Mouse (Mus musculus): Measurements from ENCODE around the gene Kcnc3. TPM values are rescaled to one million over a fixed set of nuclear protein-coding genes. Genes with fewer than 3 reads are reported as not detected.

The Kcnc3 gene
- polyA plus RNA-seq, 1 experiment from 2014 or later = 0.43 TPM

DNA sequence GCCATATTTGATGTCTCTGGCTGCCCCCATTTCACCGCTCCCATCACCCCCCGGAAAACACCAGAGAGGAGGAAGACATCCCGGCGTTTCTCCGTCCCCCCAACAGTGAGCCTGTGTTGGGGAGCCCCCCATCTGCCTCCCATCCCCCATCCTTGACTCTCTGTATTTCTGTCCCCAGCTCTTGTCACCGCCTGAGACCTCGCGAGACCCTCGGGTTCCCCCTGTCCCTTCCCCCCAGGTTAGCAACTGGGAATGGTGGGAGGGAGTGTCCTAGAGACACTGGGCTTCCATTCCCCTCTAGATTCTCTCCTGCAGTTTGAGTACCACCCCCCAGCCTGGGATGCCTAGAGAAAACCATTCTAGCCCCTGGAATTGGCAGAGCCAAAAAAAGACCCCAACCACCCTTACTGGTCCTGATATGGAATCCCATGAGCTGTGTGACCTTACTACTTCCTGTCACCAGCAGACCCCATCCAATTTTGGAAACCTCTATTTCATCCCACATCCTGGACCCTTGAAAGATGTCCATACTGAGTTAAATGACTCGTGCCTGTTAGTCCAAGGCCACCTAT lies 10.3 kb downstream of the Kcnc3 start:
- WGBS = 74% methylated on average over 10 of the region's 10 CpGs
- Histone ChIP-seq H3K27ac (no peak overlapping the region), H3K27me3 (peaks cover 59% of the 10 kb centered on the region), H3K4me3 (no peak overlapping the region), H3K4me1 (peaks cover 13% of the 10 kb centered on the region; the same call in 1 of the 2 replicates), H3K9me3 (no peaks in the 10 kb centered on the region), H3K9ac (no peak overlapping the region), H3K4me2 (replicated peaks) (no peak overlapping the region), H3K36me3 (no peaks in the 10 kb centered on the region)
- ATAC-seq (ENCODE audit: low FRiP score, low read depth) = no peak

DNA sequence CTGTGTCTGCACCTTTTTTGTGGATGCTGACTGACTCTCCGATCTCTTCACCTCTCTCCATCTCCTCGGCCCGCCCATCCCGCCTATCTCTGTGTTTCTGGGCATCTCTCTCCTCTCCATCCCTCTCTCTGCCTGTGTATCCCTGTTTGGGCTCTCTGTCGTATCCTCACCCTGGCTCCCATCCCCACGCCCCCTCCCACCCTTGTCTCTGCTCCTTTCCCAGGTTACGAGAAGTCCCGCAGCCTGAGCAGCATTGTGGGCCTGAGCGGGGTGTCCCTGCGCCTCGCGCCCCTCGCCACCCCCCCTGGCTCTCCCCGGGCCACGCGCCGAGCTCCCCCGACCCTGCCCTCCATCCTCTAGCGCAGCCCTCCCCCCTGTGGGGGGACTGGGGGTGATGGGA lies 11.2 kb downstream of the Kcnc3 start:
- peaks cover 13% of the 10 kb centered on the region; the same call in 1 of the 2 replicates for H3K4me1 ChIP-seq
- H3K27me3 ChIP-seq = peaks cover 68% of the 10 kb centered on the region
- no peak for ATAC-seq (ENCODE audit: low FRiP score, low read depth)
- no peaks in the 10 kb centered on the region for H3K9me3 ChIP-seq
- no peak overlapping the region for H3K4me2 ChIP-seq (replicated peaks)
- no peak overlapping the region for H3K4me3 ChIP-seq
- WGBS = 12% methylated on average over 19 of the region's 19 CpGs
- no peak overlapping the region for H3K27ac ChIP-seq
- no peaks in the 10 kb centered on the region for H3K36me3 ChIP-seq
- H3K9ac ChIP-seq = 0 out of 2 replicates have a peak overlapping the region, but pooled peaks have one; percentile 43

DNA sequence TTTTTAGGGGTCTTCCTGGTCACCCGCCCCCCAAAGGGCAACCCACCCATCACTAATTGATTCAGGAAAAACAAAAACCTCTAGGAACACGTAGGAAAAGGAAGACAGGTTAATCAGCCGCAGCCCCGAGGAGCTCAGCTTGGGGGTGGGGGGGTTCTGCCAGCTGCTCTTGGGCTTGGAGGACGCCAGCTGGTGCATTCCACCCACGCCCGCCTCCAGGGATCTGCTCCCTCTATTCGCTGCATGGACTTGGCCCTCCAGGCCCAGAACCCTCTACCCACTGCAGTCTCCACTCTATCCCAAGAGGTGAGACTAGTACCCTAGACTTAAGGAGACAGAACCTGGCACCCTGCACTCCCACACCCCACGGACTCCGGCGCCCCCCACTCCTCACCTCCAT lies 12.0 kb downstream of the Kcnc3 start:
- ATAC-seq (ENCODE audit: low FRiP score, low read depth) = no peak
- H3K27me3 ChIP-seq = peaks cover 76% of the 10 kb centered on the region
- H3K4me1 ChIP-seq = peaks cover 13% of the 10 kb centered on the region; the same call in 1 of the 2 replicates
- H3K4me3 ChIP-seq = no peak overlapping the region
- WGBS = 10% methylated on average over 11 of the region's 11 CpGs
- H3K27ac ChIP-seq = no peak overlapping the region
- H3K4me2 ChIP-seq (replicated peaks) = no peak overlapping the region
- no peaks in the 10 kb centered on the region for H3K36me3 ChIP-seq
- H3K9me3 ChIP-seq = no peaks in the 10 kb centered on the region
- H3K9ac ChIP-seq = no peak overlapping the region

DNA sequence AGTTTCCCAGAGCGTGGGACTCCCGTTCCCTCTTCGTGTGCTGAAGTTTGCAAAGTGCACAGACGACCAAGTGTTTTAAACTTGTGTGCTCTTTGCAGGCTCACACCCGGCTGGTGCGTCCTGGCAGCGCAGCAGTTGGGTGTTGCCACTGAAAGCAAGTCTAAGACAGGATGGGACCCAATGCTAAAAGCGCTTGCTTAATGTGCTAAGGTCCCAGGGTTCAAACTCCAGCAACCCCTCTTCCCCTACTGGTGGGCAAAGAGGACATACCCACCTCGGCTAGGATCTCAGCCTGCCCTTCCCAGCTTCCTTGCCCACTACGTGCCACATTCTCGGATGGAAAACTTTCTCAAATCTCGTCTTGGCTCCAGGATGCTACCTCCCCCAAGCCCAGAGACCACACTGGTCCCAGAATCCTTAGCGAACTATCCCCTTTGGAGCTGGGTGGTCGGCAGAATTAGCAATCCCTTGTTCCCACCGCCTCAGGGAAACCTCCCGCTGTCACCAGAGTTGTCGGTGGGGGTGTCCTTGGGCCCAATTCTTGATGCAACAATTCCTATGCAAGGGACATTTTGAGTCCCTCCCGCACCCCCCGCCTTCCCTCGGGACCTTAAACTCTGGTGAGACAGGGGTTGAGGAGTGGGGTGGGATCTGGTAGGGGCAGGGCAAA lies 12.9 kb downstream of the Kcnc3 start:
- H3K27me3 ChIP-seq = peaks cover 84% of the 10 kb centered on the region
- no peak overlapping the region for H3K27ac ChIP-seq
- H3K9ac ChIP-seq = no peak overlapping the region

DNA sequence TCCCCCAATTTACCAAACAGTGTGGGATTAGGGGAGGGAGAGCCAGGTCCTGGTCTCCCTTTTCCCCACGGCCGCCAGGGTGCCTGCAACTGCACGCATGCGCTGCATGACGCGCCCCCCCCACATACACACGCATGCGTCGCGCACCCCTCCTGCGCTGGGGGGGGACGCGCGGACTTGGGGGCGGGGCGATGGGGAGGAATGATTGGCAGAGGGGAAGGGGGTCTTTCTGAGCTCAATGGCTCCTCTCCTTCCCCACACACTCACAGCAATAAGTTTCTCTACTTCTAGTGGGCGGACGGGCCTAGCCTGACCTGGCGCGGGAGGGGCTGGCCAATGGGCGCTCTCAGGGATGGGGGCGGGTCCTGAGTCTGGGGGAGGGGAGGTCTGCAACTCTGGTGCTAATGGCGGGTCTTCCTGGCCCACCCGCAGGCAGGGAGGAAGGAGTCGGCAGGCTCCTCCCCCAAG lies 13.7 kb downstream of the Kcnc3 start:
- no peak overlapping the region for H3K27ac ChIP-seq
- H3K4me3 ChIP-seq = peak overlapping the region; percentile 37
- under 1% methylated on average over 24 of the region's 25 CpGs for WGBS
- peaks cover 13% of the 10 kb centered on the region; the same call in 1 of the 2 replicates for H3K4me1 ChIP-seq
- H3K36me3 ChIP-seq = no peaks in the 10 kb centered on the region
- H3K9me3 ChIP-seq = no peaks in the 10 kb centered on the region
- peak overlapping the region; percentile 62 for H3K4me2 ChIP-seq (replicated peaks)
- no peak overlapping the region for H3K9ac ChIP-seq
- peak; percentile 74 for ATAC-seq (ENCODE audit: low FRiP score, low read depth)
- peaks cover 93% of the 10 kb centered on the region for H3K27me3 ChIP-seq

More for the DNA sequence above, 12.9 kb downstream of the Kcnc3 start:
- H3K36me3 ChIP-seq = no peaks in the 10 kb centered on the region
- H3K4me2 ChIP-seq (replicated peaks) = peak overlapping the region; percentile 62
- no peak for ATAC-seq (ENCODE audit: low FRiP score, low read depth)
- H3K4me1 ChIP-seq = peaks cover 13% of the 10 kb centered on the region; the same call in 1 of the 2 replicates
- peak overlapping the region; percentile 37 for H3K4me3 ChIP-seq
- no peaks in the 10 kb centered on the region for H3K9me3 ChIP-seq
- WGBS = 3% methylated on average over 20 of the region's 20 CpGs

DNA sequence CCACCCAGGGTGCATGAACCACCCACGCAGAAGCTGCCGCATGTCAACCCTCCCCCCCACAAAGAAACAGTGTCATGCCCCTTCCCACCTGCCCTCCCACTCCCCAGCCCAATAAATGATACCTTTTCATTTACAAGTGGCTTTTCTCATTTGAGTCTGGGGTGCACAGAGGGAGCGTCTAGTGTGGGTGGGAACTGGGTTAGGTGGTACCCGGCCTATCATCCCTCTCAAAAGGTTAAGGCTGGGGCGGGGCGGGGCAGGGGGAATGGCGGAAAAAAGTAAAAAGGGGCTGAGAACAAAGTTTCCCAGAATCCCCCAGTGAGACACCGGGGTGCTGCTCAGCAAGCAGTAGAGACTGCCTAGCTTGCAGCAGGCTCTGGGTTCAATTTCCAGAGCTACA lies 14.2 kb downstream of the Kcnc3 start:
- Histone ChIP-seq H3K4me2 (replicated peaks) (peak overlapping the region; percentile 62), H3K4me1 (peaks cover 13% of the 10 kb centered on the region; the same call in 1 of the 2 replicates), H3K36me3 (no peaks in the 10 kb centered on the region), H3K9me3 (no peaks in the 10 kb centered on the region), H3K27ac (no peak overlapping the region), H3K9ac (no peak overlapping the region), H3K4me3 (peak overlapping the region; percentile 37), H3K27me3 (peaks cover 95% of the 10 kb centered on the region)
- WGBS = 2% methylated on average over 8 of the region's 8 CpGs
- ATAC-seq (ENCODE audit: low FRiP score, low read depth) = 0 out of 2 replicates have a peak, but pooled peaks have one; percentile 9

DNA sequence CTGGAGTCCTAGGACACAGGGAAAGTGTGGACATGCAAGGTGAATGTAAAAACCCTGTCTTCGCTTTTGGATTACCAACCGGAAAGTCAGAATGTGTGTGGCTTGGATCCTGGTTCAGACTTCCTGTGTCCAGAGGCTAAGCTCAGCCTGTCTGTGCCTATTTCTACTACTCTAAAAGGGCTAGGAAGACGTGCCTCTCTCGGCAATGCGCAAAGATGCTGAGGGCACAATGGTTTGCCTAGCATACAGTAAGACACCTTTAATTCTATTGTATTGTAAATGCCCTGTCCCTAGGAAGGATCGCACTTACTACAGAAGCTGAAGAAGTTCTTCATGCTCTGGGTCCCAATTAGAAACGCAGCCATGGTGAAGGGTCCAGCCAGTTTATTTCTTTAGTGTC lies 15.0 kb downstream of the Kcnc3 start:
- Histone ChIP-seq H3K4me2 (replicated peaks) (no peak overlapping the region), H3K27ac (no peak overlapping the region), H3K4me3 (no peak overlapping the region), H3K4me1 (peaks cover 13% of the 10 kb centered on the region; the same call in 1 of the 2 replicates), H3K9me3 (no peaks in the 10 kb centered on the region), H3K36me3 (no peaks in the 10 kb centered on the region), H3K9ac (no peak overlapping the region), H3K27me3 (peaks cover 93% of the 10 kb centered on the region)
- no peak for ATAC-seq (ENCODE audit: low FRiP score, low read depth)
- WGBS = 45% methylated on average over 7 of the region's 7 CpGs

DNA sequence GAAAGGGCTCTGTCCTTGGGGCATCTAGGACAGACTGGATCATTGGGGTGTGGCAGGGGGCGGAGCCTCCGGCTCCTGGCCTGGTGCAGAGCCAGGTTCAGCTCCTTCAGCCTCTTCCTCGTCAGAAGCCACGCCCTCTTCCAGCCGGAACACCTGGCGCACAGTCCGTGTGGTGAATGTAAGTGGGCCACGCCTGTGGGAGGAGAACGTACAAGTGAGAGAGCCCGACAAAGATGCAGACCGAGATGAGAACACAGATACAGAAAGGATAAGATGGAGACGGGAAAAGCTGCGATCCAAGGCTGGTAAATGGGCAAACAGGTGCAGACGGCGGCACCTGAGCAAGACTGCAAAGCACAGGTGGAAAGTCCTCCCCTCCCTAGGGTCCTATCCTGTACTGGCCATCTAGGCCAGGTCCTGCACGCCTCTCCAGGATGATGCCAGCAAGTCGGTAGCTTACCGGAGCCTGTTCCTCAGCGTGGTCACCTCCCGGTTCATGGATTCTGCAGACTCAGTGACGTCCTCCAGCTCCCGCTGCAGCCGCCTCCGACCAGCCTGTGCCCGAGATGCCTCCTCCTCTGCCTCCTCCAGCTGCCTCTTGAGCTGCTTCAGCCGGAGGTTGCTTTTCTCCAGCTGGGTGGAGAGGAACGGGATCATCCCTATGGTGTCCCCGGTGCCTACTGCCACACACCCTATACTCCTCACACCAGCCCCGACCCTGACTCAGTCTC lies 15.9 kb downstream of the Kcnc3 start:
- WGBS = 8% methylated on average over 29 of the region's 29 CpGs
- Histone ChIP-seq H3K4me1 (peaks cover 13% of the 10 kb centered on the region; the same call in 1 of the 2 replicates), H3K4me3 (no peak overlapping the region), H3K36me3 (no peaks in the 10 kb centered on the region), H3K9ac (no peak overlapping the region), H3K27me3 (peaks cover 84% of the 10 kb centered on the region), H3K4me2 (replicated peaks) (no peak overlapping the region), H3K27ac (no peak overlapping the region), H3K9me3 (no peaks in the 10 kb centered on the region)
- ATAC-seq (ENCODE audit: low FRiP score, low read depth) = no peak

DNA sequence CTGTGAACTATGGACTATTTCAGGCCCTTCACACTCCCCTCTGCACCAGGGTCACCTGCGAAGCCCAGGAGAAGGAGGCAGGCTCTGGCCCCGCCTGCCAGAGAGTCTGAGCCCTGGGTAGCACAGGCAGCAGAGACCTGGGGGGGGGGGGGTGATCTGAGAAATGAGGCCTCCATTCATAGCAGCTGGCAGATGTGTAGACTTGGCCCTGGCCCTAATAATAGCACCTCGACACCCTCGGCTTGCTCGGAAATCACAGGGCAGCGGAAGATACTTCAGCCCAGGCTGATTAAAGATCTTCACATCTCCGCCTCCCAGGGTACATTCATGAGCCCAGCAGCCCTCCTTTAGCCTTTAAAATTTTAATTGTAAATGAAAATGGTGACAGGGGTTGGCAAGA lies 21.7 kb downstream of the Kcnc3 start:
- ATAC-seq (ENCODE audit: low FRiP score, low read depth) = no peak
- 62% methylated on average over 7 of the region's 7 CpGs for WGBS
- H3K36me3 ChIP-seq = no peaks in the 10 kb centered on the region
- H3K27me3 ChIP-seq = peaks cover 66% of the 10 kb centered on the region
- H3K27ac ChIP-seq = no peak overlapping the region
- no peak overlapping the region for H3K4me3 ChIP-seq
- 0 out of 2 replicates have a peak, but pooled peaks cover 3% of the 10 kb centered on the region for H3K9me3 ChIP-seq
- H3K4me2 ChIP-seq (replicated peaks) = no peak overlapping the region
- no peak overlapping the region for H3K9ac ChIP-seq
- H3K4me1 ChIP-seq = no peaks in the 10 kb centered on the region

DNA sequence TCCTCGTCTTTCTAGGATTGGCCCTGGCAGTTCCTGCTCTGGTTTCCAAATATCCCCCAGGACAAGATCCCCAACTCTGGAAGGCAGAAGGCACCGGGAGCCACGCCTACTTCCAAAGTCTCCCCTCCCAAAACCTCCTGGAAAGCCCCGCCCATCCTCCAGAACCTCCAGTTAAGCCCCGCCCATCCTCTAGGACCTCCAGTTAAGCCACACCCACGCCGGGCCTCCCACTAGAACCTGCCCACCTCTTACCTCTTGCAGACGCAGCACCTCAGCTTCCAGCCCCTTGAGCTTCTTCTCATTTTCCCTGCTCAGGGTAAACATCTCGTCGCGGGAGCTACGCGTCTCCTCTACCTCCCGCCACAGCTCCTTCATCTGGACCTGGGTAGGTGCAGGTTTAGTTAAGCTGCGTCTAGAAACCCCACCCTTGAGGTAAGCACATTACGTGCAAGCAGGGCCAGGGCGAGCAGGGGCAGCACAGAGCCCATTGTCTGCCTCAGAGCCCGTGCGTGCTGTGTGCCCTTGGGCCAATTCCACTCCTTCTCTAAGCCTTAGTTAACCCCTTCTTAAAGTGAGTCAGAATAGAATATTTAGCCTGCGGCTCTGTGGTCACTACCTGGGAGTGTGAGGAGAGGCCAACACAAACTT lies 23.7 kb downstream of the Kcnc3 start:
- Histone ChIP-seq H3K27ac (no peak overlapping the region), H3K9ac (no peak overlapping the region), H3K27me3 (peaks cover 46% of the 10 kb centered on the region), H3K4me1 (no peaks in the 10 kb centered on the region), H3K36me3 (no peaks in the 10 kb centered on the region), H3K4me3 (no peak overlapping the region), H3K9me3 (0 out of 2 replicates have a peak, but pooled peaks cover 3% of the 10 kb centered on the region), H3K4me2 (replicated peaks) (peak overlapping the region; percentile 30; the same call in 1 of the 2 replicates)
- 7% methylated on average over 20 of the region's 20 CpGs for WGBS
- no peak for ATAC-seq (ENCODE audit: low FRiP score, low read depth)

DNA sequence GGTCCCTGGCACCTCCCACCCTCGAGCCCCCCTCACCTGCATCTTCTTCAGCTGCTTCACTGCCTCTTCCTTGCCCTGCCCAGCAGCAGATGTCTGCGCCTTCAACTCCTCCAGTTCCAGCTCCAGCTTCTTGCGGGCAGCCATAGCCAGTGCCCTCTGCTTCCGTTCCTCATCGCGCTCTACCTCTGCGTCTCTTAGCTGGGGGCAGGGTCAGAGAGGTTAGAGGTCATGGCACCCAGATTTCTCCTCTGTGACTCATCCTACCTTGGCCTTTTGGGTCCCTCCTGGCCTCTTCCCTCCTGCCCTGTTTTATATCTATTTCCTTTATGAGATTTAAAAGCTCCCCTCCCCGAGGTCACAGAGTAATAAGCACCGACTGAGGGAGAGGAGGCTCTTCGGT lies 24.8 kb downstream of the Kcnc3 start:
- ATAC-seq (ENCODE audit: low FRiP score, low read depth) = no peak
- WGBS = 13% methylated on average over 10 of the region's 10 CpGs
- H3K9ac ChIP-seq = no peak overlapping the region
- H3K27me3 ChIP-seq = peaks cover 40% of the 10 kb centered on the region
- no peaks in the 10 kb centered on the region for H3K4me1 ChIP-seq
- H3K9me3 ChIP-seq = peaks cover 7% of the 10 kb centered on the region; the same call in 1 of the 2 replicates
- H3K36me3 ChIP-seq = no peaks in the 10 kb centered on the region
- no peak overlapping the region for H3K27ac ChIP-seq
- H3K4me3 ChIP-seq = no peak overlapping the region
- no peak overlapping the region for H3K4me2 ChIP-seq (replicated peaks)
